Comparison of ENCODE assay signal across 8 mouse cellular contexts in genomic region chr1:74092242-74092641, GRCm38 (mm10). TPM values are rescaled to one million over a fixed set of nuclear protein-coding genes. Genes with fewer than 3 reads are reported as not detected.
DNase-seq lines count a peak whose midpoint lies in the region; TF ChIP-seq lines count a peak whose summit lies in the region.
"Had no signal": no experiment of that assay in that cellular context is flagged by ENCODE, and none has a peak within 500 bp of the region (broad histone marks: within the 10 kb centered on the region; RNA-seq: fewer than 3 reads in every experiment).

No protein-coding gene starts in this region.

- DNase-seq in urinary bladder, postnatal 25 days (ENCODE audit: low spot score) = peak; percentile 46
- no peak for DNase-seq in urinary bladder, adult 2 months (ENCODE audit: low spot score)
- DNase-seq in gastrocnemius, adult 2 months = peak; percentile 80
- DNase-seq in kidney, postnatal 25 days = peak; percentile 50 to 68
- DNase-seq in cerebellum, adult 2 months = no peak
- no peak for DNase-seq in left cerebral cortex, postnatal 14 days (ENCODE audit: low spot score in 2 of 2)
- no peak for DNase-seq in c-Kit-positive CD71-positive TER-119-positive erythroid progenitor cells, embryonic 14.5 days (ENCODE audit: low spot score)

- H3K4me3 ChIP-seq in gastrocnemius, adult 2 months = peak overlapping the region; percentile 13; the same call in 1 of the 2 replicates
- H3K4me3 ChIP-seq in cerebellum, adult 2 months (replicated peaks; ENCODE audit: insufficient read depth, low read depth, low read length) = no peak overlapping the region

- intact Hi-C loops in gastrocnemius, adult 2 months (cut with DNase I) = no loop called here
- intact Hi-C loops in left cerebral cortex, postnatal 14 days (cut with DNase I) = no loop called here

- TF ChIP-seq POLR2A in cerebellum, adult 2 months (IDR thresholded peaks at IDR 0.05; ENCODE audit: borderline replicate concordance, insufficient read depth, low read length) = no peak

- no peaks in the 10 kb centered on the region; the same call in 1 of the 2 replicates for H3K27me3 ChIP-seq in cerebellum, adult 2 months (ENCODE audit: control insufficient read depth, insufficient read depth, low read length)

- WGBS in cerebellum, adult 2 months = 69% methylated on average over 10 of the region's 10 CpGs

- peaks cover 9% of the 10 kb centered on the region for H3K4me1 ChIP-seq in cerebellum, adult 2 months (ENCODE audit: control insufficient read depth, insufficient read depth, low read length)

- TF ChIP-seq CTCF in gastrocnemius, adult 2 months (IDR thresholded peaks at IDR 0.05) = no peak
- TF ChIP-seq CTCF in cerebellum, adult 2 months (IDR thresholded peaks at IDR 0.05; ENCODE audit: borderline replicate concordance, insufficient read depth, low read depth, low read length) = no peak

- H3K27ac ChIP-seq in gastrocnemius, adult 2 months = peak overlapping the region; percentile 67
- no peak overlapping the region for H3K27ac ChIP-seq in cerebellum, adult 2 months (ENCODE audit: insufficient read depth, low read length)

RNA-seq across cellular contexts. Expression of gene Tns1, which starts 32.0 kb away (rescaled TPM):
- polyA plus RNA-seq in urinary bladder, adult 2 months (2012; rRNA removed) = 192 and 408 TPM in 2 replicates
- total RNA-seq in gastrocnemius, adult 2 months (2021) = 100 to 1,000 TPM; 294 to 305 TPM
- polyA plus RNA-seq in cerebellum, adult 2 months (2012; rRNA removed) = 23.4 and 25.1 TPM in 2 replicates
- 10 to 100 TPM; 30.2 to 39.1 TPM for total RNA-seq in left cerebral cortex, postnatal 14 days (2021)

RNA-seq across cellular contexts. Expression of gene Rufy4, which starts 33.1 kb away (rescaled TPM):
- 1.2 TPM in 2 replicates for polyA plus RNA-seq in urinary bladder, adult 2 months (2012; rRNA removed)
- under 1 TPM in 1 of 2 experiments, not detected in 1; 0.08 TPM for total RNA-seq in gastrocnemius, adult 2 months (2021)
- polyA plus RNA-seq in cerebellum, adult 2 months (2012; rRNA removed) = 0.17 and 0.18 TPM in 2 replicates
- total RNA-seq in left cerebral cortex, postnatal 14 days (2021) = under 1 TPM in 1 of 2 experiments, not detected in 1; 0.17 TPM
- total RNA-seq: left cerebral cortex, postnatal 25 days had no signal

Comparison
In these comparisons a context has a peak if more than half of its experiments do, and no peak if none do; other contexts are left out.
1. DNase-seq: peak in urinary bladder, postnatal 25 days (single experiment), gastrocnemius, adult 2 months (single experiment) and kidney, postnatal 25 days (2 of 2); none in urinary bladder, adult 2 months (single experiment), cerebellum, adult 2 months (0 of 2), left cerebral cortex, postnatal 14 days (0 of 2) and c-Kit-positive CD71-positive TER-119-positive erythroid progenitor cells, embryonic 14.5 days (single experiment).
2. RNA of gene Tns1, which starts 32.0 kb away (total RNA-seq): 294 to 305 TPM in gastrocnemius, adult 2 months; 30.2 to 39.1 TPM in left cerebral cortex, postnatal 14 days; every median in the first group is over 4 times any median in the second.